Mouse (Mus musculus) spleen, postnatal 4 days (tissue): ENCODE results near the gene Sdk1.

Source experiments
- DNase-seq, 2 experiments: peaks; one replicate each; pipeline ENCODE4 v3.0.0; 2022; ENCODE audit warnings: low spot score in 2 of 2

Sdk1 gene

DNA sequence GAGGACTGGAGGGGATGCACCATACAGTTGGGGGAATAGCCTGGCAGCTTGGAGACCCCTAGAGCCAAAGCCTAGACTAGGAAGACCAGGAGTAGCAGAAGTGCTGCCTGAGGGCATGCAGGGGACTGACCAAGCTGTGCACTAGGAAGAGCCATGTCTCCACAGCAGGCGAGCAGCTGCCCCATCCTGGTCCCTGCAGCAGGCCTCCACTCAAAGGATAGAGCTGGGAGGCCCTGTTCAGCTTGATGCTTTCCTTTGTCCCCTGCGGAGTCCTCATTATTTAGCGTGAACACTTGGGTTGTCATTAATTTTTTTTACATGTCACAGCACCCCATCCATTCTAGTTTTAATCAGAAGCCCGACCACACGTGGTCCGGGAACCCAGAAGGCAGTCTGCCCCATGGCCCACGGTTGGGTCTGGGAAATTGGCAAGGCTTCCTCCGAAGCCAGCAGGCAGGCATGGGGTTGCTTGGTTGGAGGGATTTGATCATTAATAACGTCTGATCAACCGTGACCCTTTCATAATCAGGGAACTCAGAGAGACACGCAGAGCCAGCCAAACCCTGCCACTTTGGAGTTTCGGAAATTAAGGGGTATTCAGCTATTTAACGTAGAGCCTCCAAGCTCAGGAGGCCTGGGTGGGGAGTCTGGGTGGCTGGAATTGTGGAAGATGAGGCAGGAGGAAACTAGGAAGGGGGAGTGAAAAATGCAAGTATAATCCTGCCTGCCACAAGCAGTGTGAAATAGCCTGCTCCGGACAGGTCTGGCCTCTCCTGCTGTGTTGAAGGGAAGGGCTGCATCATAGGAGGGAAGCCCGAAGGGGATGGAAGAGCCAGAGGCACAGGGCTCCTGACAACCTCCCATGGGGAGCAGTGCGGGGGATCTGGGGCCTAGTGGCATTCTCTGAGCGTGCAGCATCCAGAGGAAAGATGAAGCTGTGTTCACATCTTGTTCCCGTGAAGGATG, 872.2 kb downstream of the Sdk1 start:
- no peak for DNase-seq

DNA sequence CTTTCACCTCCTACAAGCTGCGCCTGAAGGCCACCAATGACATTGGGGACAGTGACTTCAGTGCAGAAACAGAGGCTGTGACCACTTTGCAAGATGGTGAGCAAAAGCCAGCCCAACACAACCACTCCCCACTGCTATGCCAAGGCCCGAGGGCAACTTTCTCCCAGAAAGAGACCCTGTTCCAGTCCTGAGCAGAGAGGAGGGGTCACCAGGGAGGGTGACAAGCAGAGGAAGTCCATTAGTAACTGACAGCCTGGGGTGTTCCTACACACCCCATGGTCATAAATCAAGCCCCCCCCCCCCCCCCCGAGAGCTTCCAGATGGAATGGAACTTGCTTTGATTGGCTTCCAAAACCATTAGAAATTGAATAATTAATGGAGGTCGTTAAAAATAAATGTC, 886.5 kb downstream of the Sdk1 start:
- DNase-seq = no peak

DNA sequence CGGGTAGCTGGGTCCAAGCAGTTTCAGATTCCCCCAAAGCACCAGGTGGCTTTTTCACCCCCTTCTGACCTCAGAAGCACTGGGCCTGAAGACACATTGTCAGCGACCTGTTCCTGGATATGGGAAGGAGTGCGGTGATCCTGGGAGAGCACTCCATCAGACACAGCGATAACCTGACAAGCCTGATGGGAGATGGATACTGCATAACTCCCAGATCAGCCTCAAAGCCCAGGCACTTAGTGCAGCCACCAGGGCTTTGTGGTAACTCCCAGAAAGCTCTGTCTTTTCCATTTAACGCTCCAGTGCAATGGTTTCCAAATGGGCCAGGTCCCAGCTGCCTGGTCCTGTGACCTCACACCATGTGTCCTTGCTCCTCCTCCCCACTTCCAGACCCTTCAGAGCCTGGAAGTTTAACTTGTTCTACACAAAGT, 886.9 kb downstream of the Sdk1 start:
- no peak for DNase-seq

DNA sequence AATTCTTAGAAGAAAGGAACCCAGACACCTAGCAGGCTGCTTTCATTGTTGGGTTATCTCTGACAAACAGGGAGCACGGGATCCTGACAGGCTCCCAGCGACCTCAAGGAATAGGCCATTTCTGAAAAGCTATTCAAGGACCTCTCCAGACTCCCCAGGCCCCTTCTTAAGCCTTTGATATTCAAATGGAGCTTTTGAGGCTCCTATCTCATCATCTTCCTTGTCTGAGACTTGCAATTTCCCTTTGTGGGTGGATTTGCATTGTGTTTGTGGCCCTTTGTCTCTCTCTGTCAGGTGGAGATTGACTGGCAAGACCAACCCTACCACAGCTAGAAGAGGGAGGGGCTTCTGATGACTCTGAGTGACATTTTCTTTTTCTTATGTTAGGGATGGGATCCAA, 888.7 kb downstream of the Sdk1 start:
- no peak for DNase-seq

DNA sequence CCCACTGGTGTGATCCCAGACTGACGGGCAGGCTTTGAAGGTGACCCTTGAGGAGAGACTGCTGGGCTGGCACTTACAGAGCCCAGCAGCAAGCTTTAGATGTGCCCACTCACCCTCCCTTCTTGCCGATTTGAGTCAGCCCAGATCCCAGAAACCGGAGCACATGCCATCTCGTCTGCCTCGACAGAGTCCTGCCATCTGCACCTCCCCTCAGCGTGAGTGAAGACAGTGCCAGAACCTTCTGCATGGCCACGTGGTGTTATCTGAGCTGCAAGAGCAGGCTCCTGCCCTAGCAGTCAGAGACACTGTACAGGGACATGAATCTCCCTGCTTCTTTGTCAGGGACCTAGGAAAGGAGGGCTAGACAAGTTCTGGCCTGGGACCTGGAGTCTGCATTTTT, 898.7 kb downstream of the Sdk1 start:
- DNase-seq = no peak

DNA sequence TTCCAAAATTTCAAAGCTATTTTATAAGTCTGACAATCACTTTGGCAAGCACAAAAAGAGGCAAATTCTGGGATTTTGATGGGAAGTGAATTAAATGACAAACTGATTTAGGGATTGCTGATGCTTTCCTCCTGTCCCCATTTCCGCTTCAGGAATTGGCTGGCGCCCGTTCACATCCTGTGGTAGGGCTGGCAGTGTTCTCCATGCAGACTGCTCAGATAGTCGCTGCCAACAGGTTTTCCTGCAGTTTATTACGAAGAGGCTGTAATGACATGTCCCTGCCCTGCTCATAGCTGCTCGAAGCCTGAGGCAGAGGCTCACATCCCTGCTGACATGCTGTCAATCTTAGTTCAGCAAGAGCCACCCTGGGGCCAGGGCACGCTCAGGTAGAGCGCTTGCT, 908.3 kb downstream of the Sdk1 start:
- no peak for DNase-seq

DNA sequence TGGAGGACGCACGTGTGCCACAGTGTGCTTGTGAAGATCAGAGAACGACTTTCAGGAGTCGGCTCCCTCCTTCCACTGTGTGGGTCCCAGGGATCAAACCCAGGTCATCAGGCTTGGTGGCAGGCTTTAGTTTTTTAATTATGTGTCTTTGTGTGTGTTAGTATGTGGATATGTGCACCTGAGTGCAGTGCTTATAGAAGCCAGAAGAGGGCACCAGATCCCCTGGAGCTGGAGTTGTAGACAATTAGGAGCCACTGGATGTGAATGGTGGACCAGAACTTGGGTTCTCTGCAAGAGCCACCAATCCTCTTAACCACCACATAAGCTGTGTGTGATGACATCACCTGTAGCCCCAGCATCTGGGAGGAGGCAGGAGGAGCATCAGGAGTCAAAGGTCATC, 909.5 kb downstream of the Sdk1 start:
- DNase-seq = no peak

DNA sequence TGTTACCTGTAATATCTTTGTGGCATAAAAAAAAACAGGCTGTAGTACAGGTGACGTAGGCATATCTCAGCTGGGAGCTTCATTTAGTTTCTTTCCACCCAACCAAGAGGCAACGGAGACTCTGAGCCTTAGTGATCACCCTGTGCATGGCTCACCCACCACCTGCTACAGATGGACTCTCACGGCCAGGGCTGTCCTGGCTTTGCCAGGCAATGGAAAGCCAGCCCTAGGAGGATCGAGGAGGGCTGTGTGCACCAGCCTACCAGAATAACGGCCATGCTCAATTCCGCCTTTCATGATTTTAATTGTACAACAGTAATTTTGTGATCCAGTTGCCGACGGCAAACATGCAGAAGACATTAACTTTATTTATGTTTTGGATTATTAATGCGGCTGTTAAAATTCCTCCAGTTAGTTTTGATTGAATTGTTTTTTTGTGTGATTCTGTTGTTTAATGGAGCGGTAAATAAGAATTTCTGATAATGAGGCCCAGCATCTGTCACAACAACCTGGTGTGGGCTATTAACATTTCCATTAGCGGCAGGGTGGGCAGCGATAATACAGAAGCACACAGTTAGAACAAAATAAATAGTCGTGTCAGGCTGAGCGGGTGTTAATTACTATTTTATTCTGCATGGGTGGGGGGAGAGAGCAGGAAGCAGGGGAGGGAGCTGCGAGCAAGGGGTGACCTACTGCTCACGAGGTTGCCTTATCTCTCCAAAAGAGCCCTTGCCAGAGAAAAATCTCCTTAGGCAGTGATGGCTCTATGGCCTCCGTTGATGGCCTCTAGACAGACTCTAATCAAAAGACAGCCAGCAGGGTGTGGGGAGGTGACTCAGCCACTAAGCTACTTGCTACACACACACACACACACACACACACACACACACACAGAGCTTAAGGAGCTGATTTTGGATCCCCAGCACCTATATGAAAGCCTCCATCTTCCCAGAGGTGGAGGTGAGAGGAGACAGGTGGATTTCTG, 915.9 kb downstream of the Sdk1 start:
- DNase-seq = no peak

DNA sequence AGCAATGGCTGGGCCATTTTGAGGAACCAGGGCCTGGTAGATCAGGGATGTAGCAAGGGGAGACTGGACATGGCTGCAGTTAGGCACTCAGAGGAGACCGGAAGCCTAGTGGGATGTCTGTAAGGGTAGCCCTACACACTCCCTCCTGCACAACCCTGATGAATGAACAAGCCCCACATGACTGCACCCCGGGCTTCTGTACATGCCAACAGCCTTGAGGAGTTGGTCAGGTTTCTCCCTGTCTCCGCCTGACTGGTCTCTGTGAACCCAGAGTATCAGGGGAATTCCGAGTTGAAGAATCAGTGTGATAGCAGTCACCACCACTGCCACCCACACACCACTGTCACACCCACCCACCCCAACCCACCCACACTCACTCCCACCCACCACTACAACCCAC, 922.2 kb downstream of the Sdk1 start:
- no peak for DNase-seq

DNA sequence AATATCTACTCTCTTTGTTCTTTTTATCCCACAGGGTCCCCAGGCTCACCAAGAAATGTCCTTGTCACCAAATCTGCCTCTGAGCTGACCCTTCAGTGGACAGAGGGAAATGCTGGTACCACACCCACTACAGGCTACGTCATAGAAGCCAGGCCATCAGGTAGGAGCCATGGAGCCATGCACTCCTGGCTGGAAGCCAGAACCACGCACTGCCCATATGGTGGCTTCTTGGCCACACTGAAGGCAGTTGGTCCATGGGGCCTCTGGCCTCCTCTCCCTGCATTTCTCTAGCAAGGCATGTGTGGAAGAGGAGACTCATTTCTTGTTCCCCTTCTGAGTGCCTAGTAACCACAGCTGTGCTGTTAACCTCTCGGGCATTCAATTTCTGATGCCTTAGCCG, 932.3 kb downstream of the Sdk1 start:
- no peak for DNase-seq

DNA sequence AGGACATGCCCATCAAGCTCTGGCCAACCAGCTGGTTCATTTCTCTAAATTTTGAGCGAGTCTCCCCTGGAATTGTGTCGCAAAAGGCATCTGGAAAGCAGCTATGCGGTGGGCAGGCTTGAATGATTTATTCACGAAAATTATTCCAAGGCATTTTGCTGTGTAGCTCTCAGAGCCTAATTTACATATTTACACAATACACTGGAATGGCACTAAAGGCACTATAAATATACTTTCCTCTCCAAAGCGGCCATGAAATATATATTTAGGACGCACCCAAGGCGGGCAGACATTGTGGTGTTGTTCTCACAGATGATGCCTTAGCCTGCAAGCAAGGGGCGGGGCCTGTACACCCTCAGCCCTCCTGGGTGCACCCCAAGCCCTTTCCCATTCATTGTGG, 936.9 kb downstream of the Sdk1 start:
- no peak for DNase-seq

DNA sequence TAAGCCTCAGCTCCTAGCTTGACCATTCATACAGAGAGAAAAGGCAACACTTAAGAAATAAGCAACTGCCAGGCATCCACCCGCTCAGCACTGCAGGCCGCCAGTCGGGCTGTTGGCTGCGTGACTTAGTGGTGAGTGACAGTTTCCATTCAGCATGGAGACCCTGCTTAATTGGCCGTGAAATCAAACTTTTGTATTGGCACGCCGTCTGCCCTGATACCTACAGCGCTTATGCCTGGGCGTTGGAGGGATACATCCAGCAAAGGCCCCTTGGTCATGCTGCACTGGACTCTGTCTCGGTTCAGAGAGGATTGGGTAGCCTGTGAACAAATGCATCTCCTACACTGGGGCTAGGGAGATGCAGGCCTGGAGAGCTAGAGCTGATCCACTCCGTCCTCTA, 938.0 kb downstream of the Sdk1 start:
- DNase-seq = no peak

DNA sequence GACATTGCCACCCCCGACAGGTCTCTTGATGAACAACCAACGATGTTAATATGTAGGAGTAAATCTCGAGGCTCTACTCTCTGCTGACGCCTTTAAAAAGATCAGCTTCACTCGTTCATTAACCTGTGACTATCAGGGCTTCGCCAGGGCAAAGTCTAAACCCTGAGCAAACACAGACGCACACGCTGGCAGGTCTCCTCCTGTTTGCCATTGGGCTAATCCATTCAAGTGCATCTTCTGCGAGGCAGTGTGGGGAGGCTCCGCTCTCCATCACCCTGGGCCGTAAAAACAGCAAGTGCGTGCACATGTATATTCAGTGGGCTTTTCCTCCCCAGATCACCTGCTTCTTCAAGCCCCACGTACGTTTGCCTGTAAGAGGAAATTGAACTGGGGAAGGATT, 940.6 kb downstream of the Sdk1 start:
- DNase-seq = no peak

DNA sequence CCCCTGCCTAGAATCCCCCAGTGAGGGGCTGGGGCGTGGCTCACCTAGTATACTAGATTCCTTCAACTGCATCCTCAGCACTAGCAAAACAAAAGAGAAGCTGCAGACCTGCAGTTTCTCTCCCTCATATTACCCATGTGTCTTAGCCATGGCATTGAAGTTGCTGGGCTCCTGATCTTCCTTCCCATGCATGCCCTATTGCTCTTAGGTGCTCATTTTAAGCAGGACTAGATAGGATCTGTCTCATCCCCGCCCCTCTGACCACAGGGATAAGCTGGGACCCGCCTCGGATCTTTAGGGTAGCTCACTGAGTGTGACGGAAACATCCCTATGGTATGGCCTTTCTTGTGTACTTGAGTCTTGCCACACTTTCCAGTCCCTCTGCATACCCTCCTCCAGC, 947.5 kb downstream of the Sdk1 start:
- DNase-seq = no peak

DNA sequence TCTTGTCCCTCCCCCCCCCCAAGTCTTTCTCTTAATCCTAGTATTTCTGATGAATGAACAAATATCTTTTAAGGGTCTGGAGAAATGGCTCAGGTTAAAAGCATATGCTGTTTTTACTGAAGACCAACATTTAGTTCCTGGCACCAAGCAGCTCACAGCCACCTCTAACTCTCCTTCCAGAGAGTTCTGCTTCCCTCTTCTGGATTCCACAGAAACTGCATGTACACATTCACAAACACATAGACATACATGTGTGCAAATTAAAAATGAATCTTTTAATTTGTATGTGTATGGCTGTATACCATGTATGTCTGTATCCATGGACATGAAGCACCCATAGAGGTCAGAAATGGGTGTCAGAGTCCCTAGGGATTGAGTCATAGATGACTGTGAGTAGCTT, 968.6 kb downstream of the Sdk1 start:
- DNase-seq = no peak

DNA sequence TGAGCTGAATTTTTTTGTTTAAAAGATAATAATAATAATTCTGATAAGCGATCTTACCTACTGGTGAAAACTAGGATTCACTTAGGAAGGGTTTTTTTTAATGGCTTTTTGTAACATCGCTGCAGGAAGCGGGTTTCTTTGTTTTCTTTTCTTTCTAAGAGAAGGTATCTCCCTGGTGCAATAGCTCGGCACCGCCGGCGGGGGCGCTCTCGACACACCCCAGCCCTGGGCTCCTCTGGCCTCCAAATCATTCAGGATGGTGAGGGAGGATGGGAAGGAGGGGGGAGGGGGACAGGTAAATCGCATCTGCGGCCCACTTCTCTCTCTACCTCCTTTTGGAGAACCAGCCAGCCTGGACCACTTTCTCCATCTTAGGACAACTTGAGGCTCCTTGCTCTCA, 971.0 kb downstream of the Sdk1 start:
- DNase-seq = no peak

DNA sequence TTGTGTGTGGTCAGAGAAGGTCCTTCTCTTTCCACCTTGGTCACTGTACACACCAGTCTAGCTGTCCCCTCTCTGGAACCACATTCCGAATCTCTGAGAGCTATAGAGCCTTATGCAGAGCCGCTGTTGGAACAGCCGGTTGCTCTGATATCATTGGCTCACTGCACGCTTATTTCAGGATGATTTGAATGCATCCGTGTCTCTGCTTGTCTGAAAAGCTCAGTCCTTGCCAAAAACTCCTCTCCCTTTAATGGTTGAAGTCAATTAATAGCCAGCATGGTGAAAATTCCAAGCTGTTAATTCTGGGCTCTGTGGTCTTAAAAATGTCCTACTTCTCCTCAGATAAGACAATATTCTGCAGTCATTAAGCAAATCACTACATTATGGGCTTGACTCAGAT, 974.7 kb downstream of the Sdk1 start:
- DNase-seq = no peak

DNA sequence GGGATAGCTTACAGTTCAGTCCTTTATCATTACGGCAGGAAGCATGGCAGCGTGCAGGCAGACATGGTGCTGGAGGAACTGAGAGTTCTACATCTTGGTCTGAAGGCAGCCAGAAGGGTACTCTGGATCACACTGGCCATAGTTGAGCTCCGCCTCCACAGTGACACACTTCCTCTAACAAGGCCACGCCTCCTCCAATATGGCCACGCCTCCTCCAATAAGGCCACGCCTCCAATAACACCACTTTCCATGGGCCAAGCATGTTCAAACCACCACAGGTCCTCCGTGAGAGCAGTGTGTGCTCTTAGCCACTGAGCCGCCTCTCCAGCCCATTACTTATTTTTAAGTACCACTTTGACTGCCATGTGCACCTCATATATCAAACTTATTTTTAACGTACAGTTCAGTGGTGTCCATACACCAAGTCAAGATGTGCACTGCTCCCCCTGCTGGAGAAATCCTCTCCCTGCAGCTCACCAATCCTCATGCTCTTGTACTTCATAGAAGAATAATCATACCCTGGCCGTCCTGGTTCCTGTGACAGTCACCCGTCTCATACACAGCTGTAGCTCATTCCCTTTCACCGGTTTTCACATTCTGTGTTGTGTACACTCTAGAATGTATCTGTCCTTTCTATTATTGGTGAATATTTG, 979.7 kb downstream of the Sdk1 start:
- DNase-seq = no peak

DNA sequence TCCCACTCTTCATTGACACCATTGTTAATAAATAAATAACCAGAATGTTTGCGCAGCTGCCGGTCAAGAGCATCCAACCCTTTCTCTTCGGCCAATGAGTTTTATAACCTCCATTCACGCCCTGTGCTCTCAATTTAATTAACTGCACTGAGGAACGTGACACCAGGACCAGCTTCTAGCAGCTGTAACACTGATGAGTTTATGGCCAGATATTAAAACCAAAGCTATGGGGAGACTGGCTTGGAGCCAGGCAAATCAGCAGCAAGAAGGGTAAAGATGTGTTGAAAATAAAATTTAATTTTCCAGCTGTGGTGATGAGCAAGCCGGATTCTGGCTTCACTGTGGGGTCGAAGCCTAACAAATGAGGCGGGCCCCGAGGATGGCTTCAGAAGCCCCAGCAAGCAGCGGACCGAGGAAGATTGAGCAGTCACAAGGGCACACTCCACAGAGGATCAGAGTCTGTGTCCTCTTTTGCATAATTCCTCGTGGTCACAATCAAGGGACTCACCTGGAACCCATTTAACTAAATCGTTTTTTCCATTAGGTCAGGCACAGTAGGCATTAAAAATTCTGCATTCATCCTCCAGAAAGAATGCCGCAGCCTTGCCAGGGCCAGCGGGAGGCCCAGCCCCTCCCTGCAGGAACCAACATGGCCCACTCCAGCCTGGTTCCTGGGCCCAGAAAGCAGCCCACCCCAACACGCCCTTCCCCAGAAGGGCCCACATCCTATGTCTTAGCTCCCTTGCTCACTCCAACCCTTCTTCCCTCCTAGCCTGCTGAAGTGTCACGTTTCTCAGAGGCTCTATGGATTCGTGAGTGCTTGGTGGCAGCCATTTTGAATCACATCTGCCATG, 987.9 kb downstream of the Sdk1 start:
- DNase-seq = no peak

DNA sequence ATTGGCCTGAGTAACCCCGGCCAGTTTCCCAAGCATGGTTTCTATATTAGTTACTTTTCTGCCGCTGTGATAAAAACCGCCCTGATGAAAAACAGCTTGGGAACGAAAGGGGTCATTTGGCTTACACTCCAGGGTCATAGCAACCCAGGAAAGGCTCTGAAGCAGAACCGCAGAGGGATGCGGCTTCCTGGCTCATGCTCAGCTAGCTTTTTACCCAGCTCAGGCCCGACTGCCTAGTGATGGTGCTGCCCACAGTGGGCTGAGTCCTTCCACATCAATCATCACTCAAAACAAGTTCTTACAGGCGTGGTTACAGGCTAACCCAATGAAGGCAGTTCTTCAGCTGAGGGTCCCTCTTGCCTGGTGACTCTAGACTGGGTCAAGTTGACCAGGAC, 988.5 kb downstream of the Sdk1 start:
- DNase-seq = no peak

DNA sequence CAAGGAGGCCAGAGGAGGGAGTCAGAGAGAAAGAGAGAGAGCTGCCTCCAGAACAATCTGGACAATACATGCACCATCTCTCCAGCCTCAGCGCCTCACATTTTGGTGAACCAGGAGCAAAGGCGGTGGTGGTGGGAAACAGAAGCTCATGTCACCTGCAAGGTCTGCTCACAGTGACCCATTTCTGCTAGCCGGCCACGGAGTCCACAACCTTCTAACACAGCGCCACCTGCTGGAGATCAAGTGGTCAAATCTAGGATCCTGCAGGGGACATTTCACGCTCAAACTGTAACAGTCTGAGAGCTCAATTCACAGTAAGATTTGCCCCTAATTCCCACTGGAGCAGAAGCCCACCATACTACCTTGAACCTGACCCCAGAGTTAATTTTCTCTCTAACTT, 999.0 kb downstream of the Sdk1 start:
- no peak for DNase-seq
